Mouse (Mus musculus): ENCODE measurements around the gene Rptor. TPM values are rescaled to one million over a fixed set of nuclear protein-coding genes. Genes with fewer than 3 reads are reported as not detected.

Gene Rptor
- polyA plus RNA-seq, 1 experiment from 2014 or later: 4.9 TPM

GRCm38 (mm10) chr11:119943428-119943988, 340.8 kb downstream of the Rptor start:
- H3K9me3 ChIP-seq (replicated peaks): no peaks in the 10 kb centered on the region
- peak overlapping the region; percentile 67 for H3K4me3 ChIP-seq (replicated peaks)
- 0 out of 2 replicates have a peak, but pooled peaks have one; percentile 1 for ATAC-seq (ENCODE audit: insufficient read depth)
- peak overlapping the region; percentile 64 for H3K9ac ChIP-seq
- H3K4me1 ChIP-seq (replicated peaks): peaks cover 76% of the 10 kb centered on the region
- H3K27ac ChIP-seq (replicated peaks): no peak overlapping the region
- peak overlapping the region; percentile 97 for H3K4me2 ChIP-seq
- peaks cover 73% of the 10 kb centered on the region for H3K27me3 ChIP-seq
- 2% methylated on average over 32 of the region's 32 CpGs for WGBS (ENCODE audit: insufficient replicate concordance)
- no peaks in the 10 kb centered on the region for H3K36me3 ChIP-seq (replicated peaks)

DNA sequence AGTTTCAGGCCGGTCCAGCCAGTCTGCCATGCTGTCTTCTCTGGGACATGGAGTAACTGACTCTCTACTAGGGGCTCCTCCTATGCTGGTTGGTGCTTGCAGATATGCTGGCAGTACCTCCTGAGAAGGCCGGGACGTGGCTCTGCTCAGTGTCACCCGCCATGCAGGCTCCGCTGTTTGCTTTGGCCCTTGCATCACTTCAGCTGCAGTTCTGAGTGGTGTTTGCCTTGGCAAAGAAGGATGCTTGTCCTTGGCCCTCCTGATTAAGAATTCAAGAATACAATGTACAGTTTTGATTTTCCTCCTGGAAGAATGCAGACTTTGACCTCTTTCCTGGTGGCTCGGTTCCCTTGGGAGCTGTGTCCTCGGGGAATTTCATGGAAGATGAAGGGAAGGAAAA, 342.6 kb downstream of the Rptor start:
- 49% methylated on average over 7 of the region's 7 CpGs for WGBS (ENCODE audit: insufficient replicate concordance)

DNA sequence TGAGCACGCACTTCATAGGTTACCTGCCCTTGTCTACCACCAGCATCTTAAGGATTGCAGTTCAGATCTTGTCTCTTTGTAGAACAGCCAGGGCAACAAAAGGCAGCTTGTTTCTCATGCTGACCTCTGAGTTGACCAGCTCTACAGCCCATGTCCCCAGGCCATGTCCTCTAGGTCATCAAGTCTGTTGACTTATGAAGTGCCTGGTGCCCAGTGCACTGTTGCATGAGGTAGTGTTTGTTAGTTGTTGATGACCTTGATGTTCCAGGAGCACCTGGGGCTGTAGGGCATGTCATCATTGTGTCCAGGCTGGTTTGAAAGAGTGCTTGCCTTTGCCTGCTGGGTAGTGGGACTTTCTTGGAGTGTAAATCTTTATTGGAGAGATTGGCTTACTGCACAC, 344.7 kb downstream of the Rptor start:
- no peaks in the 10 kb centered on the region for H3K9me3 ChIP-seq (replicated peaks)
- peak overlapping the region; percentile 20; the same call in 1 of the 2 replicates for H3K4me2 ChIP-seq
- H3K27me3 ChIP-seq: peaks cover 34% of the 10 kb centered on the region
- peak overlapping the region; percentile 55; the same call in 1 of the 2 replicates for H3K27ac ChIP-seq (replicated peaks)
- H3K4me3 ChIP-seq (replicated peaks): no peak overlapping the region
- 89% methylated on average over 1 of the region's 1 CpGs for WGBS (ENCODE audit: insufficient replicate concordance)
- H3K36me3 ChIP-seq (replicated peaks): no peaks in the 10 kb centered on the region
- H3K4me1 ChIP-seq (replicated peaks): peaks cover 57% of the 10 kb centered on the region
- peak; percentile 20 for ATAC-seq (ENCODE audit: insufficient read depth)
- H3K9ac ChIP-seq: no peak overlapping the region

More for the DNA sequence above, 342.6 kb downstream of the Rptor start:
- peaks cover 66% of the 10 kb centered on the region for H3K4me1 ChIP-seq (replicated peaks)
- peak overlapping the region; percentile 97 for H3K4me2 ChIP-seq
- H3K36me3 ChIP-seq (replicated peaks): no peaks in the 10 kb centered on the region
- H3K9ac ChIP-seq: no peak overlapping the region
- H3K27ac ChIP-seq (replicated peaks): no peak overlapping the region; the same call in 1 of the 2 replicates
- no peak overlapping the region; the same call in 1 of the 2 replicates for H3K4me3 ChIP-seq (replicated peaks)
- no peaks in the 10 kb centered on the region for H3K9me3 ChIP-seq (replicated peaks)
- no peak for ATAC-seq (ENCODE audit: insufficient read depth)
- H3K27me3 ChIP-seq: peaks cover 55% of the 10 kb centered on the region

- H3K4me3 ChIP-seq (replicated peaks): no peak overlapping the region
- peak overlapping the region; percentile 20; the same call in 1 of the 2 replicates for H3K4me2 ChIP-seq
- ATAC-seq (ENCODE audit: insufficient read depth): no peak
- no peaks in the 10 kb centered on the region for H3K36me3 ChIP-seq (replicated peaks)
- WGBS (ENCODE audit: insufficient replicate concordance): 40% methylated on average over 2 of the region's 2 CpGs
- peaks cover 30% of the 10 kb centered on the region for H3K27me3 ChIP-seq
- no peak overlapping the region for H3K9ac ChIP-seq
- peak overlapping the region; percentile 55; the same call in 1 of the 2 replicates for H3K27ac ChIP-seq (replicated peaks)
- no peaks in the 10 kb centered on the region for H3K9me3 ChIP-seq (replicated peaks)
- peaks cover 57% of the 10 kb centered on the region for H3K4me1 ChIP-seq (replicated peaks)
Observed at GRCm38 (mm10) chr11:119947897-119948296, 345.2 kb downstream of the Rptor start.

- Histone ChIP-seq H3K36me3 (replicated peaks) (no peaks in the 10 kb centered on the region), H3K9me3 (replicated peaks) (no peaks in the 10 kb centered on the region), H3K27ac (replicated peaks) (no peak overlapping the region), H3K27me3 (peaks cover 25% of the 10 kb centered on the region), H3K4me1 (replicated peaks) (peaks cover 57% of the 10 kb centered on the region), H3K4me2 (no peak overlapping the region), H3K9ac (no peak overlapping the region), H3K4me3 (replicated peaks) (no peak overlapping the region)
- no peak for ATAC-seq (ENCODE audit: insufficient read depth)
- WGBS (ENCODE audit: insufficient replicate concordance): 47% methylated on average over 4 of the region's 4 CpGs
Observed at GRCm38 (mm10) chr11:119948305-119948704, 345.6 kb downstream of the Rptor start.

DNA sequence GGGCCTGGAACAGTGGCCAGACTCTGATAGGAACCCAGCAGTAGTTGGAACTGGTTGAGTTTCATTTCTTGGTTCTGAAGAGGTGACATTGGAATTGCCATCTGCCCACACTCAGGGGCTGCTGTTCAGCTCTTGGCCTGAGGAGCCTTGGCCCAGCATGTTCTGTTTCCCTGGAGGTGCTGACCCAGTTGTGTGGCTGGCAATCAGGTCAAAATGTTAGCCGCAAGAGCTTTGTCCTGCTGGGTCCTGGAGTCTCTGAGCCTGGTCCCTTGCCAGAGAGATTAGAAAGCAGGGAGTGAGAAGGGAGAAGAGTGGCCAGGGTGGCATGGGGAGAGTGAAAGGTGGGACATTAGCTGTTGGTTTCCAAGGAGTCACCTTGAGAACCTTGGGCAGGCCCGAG, 346.1 kb downstream of the Rptor start:
- no peaks in the 10 kb centered on the region for H3K9me3 ChIP-seq (replicated peaks)
- H3K9ac ChIP-seq: no peak overlapping the region
- H3K4me2 ChIP-seq: no peak overlapping the region
- peaks cover 58% of the 10 kb centered on the region for H3K4me1 ChIP-seq (replicated peaks)
- H3K27me3 ChIP-seq: peaks cover 20% of the 10 kb centered on the region
- H3K4me3 ChIP-seq (replicated peaks): no peak overlapping the region
- ATAC-seq (ENCODE audit: insufficient read depth): no peak
- H3K36me3 ChIP-seq (replicated peaks): no peaks in the 10 kb centered on the region
- H3K27ac ChIP-seq (replicated peaks): no peak overlapping the region
- 78% methylated on average over 2 of the region's 2 CpGs for WGBS (ENCODE audit: insufficient replicate concordance)

Other genes with a start within 250 kb of the Rptor start
- 1.9 and 2.3 TPM in 2 replicates for gene Sgsh, start 247.4 kb upstream of the Rptor start, polyA plus RNA-seq (2015; fragmentation: Nextera tagmentation; extraction: Ambion mirVana)
- 1.6 and 2.6 TPM in 2 replicates for gene Slc26a11, start 247.3 kb upstream of the Rptor start, polyA plus RNA-seq (2015; fragmentation: Nextera tagmentation; extraction: Ambion mirVana)
- gene Rnf213, start 209.8 kb upstream of the Rptor start, polyA plus RNA-seq (2015; fragmentation: Nextera tagmentation; extraction: Ambion mirVana): 4.2 TPM in 2 replicates
- 5.3 and 5.8 TPM in 2 replicates for gene Endov, start 111.6 kb upstream of the Rptor start, polyA plus RNA-seq (2015; fragmentation: Nextera tagmentation; extraction: Ambion mirVana)
- 0.05 TPM in 1 of 2 replicates, not detected in the other for gene Nptx1, start 55.2 kb upstream of the Rptor start, polyA plus RNA-seq (2015; fragmentation: Nextera tagmentation; extraction: Ambion mirVana)